Mouse (Mus musculus) telencephalon, adult 2 months (tissue): Measurements from ENCODE around the gene Alyref.
"Not testable (repeated sequence)": the region's sequence is repeated elsewhere in the genome, so short reads cannot be mapped to it uniquely, and the experiment has no call there.

Experiments
- DNase-seq: peaks from one replicate; pipeline ENCODE4 v3.0.0-alpha.2; 2011; ENCODE audit warnings: low read depth, low spot score

Alyref gene

GRCm38 (mm10) chr11:120573585-120574277 lies 24.4 kb downstream of the Alyref start:
- no peak for DNase-seq

- DNase-seq, result peak; percentile 99
These were observed 25.2 kb downstream of the Alyref start, which contains the start of gene P4hb for GRCm38 (mm10) chr11:120572752-120573584. Gene P4hb (minus strand): TSS chr11:120573253.

DNA sequence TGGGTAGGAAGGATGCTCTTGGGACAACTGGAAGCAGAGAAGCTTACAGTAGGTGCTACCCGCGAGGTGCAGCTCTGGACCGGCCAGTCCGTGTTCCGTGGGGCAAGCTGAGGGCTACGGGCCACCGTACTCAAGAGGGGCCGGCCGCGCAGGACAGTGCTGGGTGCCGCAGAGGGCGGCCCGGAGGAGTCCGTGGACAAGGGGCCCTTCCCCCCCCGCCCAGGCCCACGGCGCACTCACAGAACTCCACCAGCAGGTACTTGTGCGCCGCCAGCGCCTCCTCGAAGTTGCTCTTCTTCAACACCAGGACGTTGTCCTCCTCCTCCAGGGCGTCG lies 25.8 kb downstream of the Alyref start:
- DNase-seq, result no peak

DNA sequence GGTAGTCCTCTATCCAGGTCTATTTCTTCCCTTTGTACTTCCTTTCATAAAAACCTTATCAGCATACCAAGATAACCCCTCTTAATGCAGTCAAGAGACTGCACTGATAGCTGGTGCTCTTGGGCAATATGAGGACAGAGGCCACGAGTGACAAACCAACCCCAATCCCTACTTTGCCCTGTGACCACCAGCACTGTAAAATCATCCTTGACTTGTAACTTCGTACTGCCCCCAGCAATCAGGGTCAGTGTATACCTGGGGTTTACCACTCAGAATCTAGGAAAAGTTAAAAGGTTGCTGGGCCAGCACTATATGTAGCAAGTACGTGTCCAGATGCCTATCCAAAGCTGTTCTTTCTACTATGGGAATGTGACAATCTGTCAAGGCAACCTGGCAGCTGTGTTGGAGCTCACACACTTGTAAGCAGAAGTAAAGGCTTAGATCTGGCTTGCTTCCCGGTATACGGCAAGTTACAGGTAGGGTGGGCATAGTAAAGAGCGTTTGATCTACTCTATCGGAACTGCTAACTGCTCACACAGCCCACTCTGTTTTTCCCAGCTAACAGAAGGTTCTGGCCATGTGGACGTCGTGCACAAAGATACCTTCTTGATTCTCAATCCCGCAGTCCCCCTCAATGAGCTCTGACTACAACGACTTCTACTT lies 26.3 kb downstream of the Alyref start:
- no peak for DNase-seq

GRCm38 (mm10) chr11:120571122-120571521 lies 27.0 kb downstream of the Alyref start:
- no peak for DNase-seq

DNA sequence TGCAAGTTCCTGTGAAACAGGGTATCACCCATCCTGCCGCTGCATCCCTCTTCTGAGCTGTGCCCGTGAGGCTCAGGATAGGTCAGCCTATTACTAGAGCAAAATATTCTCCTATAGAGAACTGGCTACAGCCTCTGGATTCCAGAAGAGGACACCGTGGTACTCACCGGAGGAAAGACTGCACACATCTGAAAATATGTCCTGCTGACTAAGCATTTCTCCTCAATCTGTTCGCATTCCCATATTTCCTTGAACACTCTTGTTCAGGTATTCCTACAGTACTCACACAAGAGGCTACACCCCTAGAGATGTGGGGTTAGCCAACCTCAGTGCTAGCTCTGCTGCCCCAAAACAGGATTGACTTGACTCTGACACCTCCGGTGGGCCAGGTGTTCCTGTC lies 29.8 kb downstream of the Alyref start:
- no peak for DNase-seq

DNA sequence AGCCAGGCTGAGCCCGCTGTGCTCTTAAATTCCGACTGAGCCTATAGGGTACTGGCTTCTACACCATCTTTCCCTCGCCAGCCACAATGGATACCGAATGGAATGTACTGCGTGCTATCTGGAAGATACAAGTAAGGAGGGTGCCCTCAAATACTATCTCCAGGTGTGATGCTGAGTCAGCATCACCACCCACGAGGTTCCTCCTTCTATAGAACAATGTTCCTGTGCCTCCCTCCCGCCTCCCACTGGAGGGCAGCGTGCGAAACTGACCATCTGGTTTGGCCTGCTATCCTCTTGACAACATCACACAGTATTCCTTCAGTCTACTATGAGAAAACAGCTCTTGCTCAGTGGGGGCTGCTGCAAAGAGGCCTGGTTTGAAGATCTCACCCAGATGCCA lies 33.1 kb downstream of the Alyref start:
- DNase-seq, result no peak

- DNase-seq, result no peak
These were observed 35.2 kb downstream of the Alyref start for GRCm38 (mm10) chr11:120562949-120563348.

GRCm38 (mm10) chr11:120560952-120561728 lies 37.0 kb downstream of the Alyref start:
- DNase-seq, result no peak

GRCm38 (mm10) chr11:120558843-120559242 lies 39.3 kb downstream of the Alyref start:
- not testable (repeated sequence) for DNase-seq

DNA sequence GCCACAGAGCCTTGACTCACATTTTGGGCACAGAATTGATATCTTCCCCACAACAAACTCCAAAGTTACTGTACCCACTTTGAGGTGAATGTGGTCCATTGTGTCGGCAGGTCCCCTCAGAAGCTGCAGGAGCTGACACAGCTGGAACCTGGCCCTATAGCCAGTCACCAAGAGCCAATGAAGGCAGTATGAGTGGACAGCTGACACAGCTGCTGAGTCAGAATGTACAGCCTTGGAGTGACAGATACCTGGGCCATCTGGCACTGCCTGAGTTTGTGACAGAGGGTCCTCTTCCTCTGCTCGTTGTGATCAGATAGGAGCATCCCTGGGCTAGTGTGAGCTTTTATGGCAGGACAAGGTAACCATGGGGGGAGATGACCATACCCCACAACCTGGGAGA lies 42.9 kb downstream of the Alyref start:
- DNase-seq, result no peak

DNA sequence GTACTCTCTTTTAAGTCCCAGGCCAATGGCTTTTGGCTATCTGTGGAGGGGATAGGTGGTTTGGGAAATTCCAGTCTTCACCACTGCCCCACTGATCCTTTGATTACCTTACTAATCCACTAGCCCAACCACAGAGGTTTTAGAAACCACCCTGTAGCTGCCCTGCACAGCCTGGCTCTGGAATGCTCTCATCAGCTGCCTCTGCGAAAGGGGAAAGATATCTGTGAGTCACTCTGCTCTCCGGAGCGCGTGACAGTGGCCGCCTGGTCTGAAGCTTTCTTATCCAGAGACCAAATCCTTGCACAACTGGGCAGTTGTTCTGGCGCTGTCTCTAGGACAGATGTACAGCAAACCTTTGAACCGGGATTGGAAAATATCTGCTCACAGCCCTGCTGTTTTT lies 43.3 kb downstream of the Alyref start:
- DNase-seq, result no peak

GRCm38 (mm10) chr11:120552736-120553135 lies 45.4 kb downstream of the Alyref start:
- DNase-seq, result no peak

GRCm38 (mm10) chr11:120550810-120551440 lies 47.2 kb downstream of the Alyref start, which contains the start of gene Ppp1r27:
Gene Ppp1r27 (minus strand): TSS chr11:120551132.
- DNase-seq, result no peak

GRCm38 (mm10) chr11:120549986-120550809 lies 48.0 kb downstream of the Alyref start:
- no peak for DNase-seq

GRCm38 (mm10) chr11:120549168-120549945 lies 48.8 kb downstream of the Alyref start, which contains the start of gene Mcrip1:
Gene Mcrip1 (minus strand): TSS chr11:120549727.
- peak; percentile 68 for DNase-seq

GRCm38 (mm10) chr11:120548786-120549167 lies 49.4 kb downstream of the Alyref start:
- DNase-seq, result no peak

- no peak for DNase-seq
These were observed 50.0 kb downstream of the Alyref start for GRCm38 (mm10) chr11:120548214-120548613.

GRCm38 (mm10) chr11:120547469-120547868 lies 50.7 kb downstream of the Alyref start:
- DNase-seq, result no peak
